In the genomic region with DNA sequence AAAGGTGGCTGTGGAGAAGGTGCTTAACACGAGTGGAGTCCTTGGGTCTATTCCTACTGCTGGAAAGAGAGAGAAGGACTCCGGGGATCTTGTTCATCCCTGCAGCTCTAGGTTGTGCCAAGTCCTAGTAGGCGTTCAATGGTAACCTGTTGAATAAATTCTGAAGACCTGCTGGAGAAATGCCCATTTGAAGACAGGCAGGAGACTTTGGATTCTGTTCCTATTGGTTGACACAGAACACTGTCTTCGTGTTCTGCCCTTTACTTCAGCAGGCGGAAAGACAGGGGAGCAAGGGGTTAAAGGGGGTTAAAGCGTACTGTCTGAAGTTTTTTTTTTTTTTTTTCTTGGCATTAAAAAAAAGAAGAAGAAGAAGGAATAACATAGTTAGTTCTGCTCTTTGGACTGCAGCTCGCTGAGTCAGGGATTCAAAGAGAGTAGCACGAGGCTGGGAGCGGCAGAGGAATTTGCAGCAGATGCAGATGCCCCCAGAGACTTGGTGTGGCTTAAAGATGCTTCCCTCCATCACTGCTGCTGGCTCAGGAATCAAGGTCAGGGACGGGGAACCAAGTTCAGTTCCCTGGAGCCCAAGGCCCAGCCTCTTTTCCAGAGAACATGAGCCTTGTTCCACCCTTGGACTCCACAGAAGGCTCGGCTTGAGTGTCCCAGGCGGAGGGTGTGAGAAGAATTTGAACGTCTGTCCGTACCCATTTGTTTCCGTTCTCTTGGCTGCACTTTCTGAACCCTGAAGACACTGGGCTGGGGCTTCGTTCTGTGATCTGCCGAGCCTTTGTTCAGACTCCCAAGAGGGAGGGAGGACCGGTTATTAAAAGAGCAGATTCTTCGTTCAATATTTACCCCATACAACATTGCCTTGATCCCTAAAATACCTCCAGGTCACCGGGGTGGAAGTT, we compare ENCODE assay signal across 8 mouse cellular contexts. TPM values are rescaled to one million over a fixed set of nuclear protein-coding genes. Genes with fewer than 3 reads are reported as not detected.
DNase-seq lines count a peak whose midpoint lies in the region; ATAC-seq and TF ChIP-seq lines count a peak whose summit lies in the region.

No protein-coding gene starts in this region.

- H3K36me3 ChIP-seq in ES-E14 (ENCODE audit: control insufficient read depth, insufficient read depth, low read length, poor library complexity, severe bottlenecking): no peaks in the 10 kb centered on the region
- no peaks in the 10 kb centered on the region for H3K36me3 ChIP-seq in heart, postnatal 0 days (replicated peaks; ENCODE audit: control insufficient read depth, insufficient read depth, low read length)
- H3K36me3 ChIP-seq in lung, embryonic 15.5 days: no peaks in the 10 kb centered on the region
- no peaks in the 10 kb centered on the region for H3K36me3 ChIP-seq in forebrain, embryonic 12.5 days (replicated peaks)

- no peaks in the 10 kb centered on the region for H3K4me1 ChIP-seq in ES-E14 (ENCODE audit: control insufficient read depth in 2 of 2, insufficient read depth in 2 of 2, low read length in 2 of 2, poor library complexity in 1 of 2)
- H3K4me1 ChIP-seq in heart, postnatal 0 days (ENCODE audit: control insufficient read depth, insufficient read depth): no peaks in the 10 kb centered on the region; the same call in 1 of the 2 replicates
- H3K4me1 ChIP-seq in lung, embryonic 15.5 days: peaks cover 57% of the 10 kb centered on the region
- H3K4me1 ChIP-seq in forebrain, embryonic 12.5 days: no peaks in the 10 kb centered on the region

- peak; percentile 12 for DNase-seq in embryo, embryonic 10.5 days (ENCODE audit: low spot score)
- DNase-seq in embryo, embryonic 10 days (ENCODE audit: low spot score): no peak
- no peak for DNase-seq in ES-E14 (ENCODE audit: low read depth, low spot score)
- peak; percentile 43 for DNase-seq in heart, postnatal 0 days (ENCODE audit: low spot score)
- DNase-seq in left cerebral cortex, adult 8-10 months (ENCODE audit: low spot score in 2 of 2): no peak

- no peak for TF ChIP-seq EP300 in heart, postnatal 0 days (IDR thresholded peaks at IDR 0.05; ENCODE audit: low read depth)

- peak; percentile 33 for ATAC-seq in heart, postnatal 0 days (ENCODE audit: insufficient read depth, low read depth)
- peak; percentile 70 for ATAC-seq in lung, embryonic 15.5 days (ENCODE audit: borderline replicate concordance, extremely low read depth, low FRiP score, low TSS enrichment)
- ATAC-seq in forebrain, embryonic 12.5 days (ENCODE audit: low FRiP score): no peak
- no peak for ATAC-seq in erythroid progenitor cell, adult 5-6 weeks (replicated peaks; ENCODE audit: low FRiP score, poor library complexity, severe bottlenecking)

- no peak overlapping the region for H3K27ac ChIP-seq in ES-E14 (ENCODE audit: insufficient read depth, low read depth, low read length, poor library complexity, severe bottlenecking)
- peak overlapping the region; percentile 62 for H3K27ac ChIP-seq in heart, postnatal 0 days (ENCODE audit: low read depth)
- H3K27ac ChIP-seq in lung, embryonic 15.5 days: peak overlapping the region; percentile 73
- no peak overlapping the region for H3K27ac ChIP-seq in forebrain, embryonic 12.5 days

- TF ChIP-seq CTCF in heart, postnatal 0 days (IDR thresholded peaks at IDR 0.05; ENCODE audit: low read depth): no peak

- no peaks in the 10 kb centered on the region for H3K27me3 ChIP-seq in heart, postnatal 0 days (ENCODE audit: control insufficient read depth, insufficient read depth, low read length)
- no peaks in the 10 kb centered on the region for H3K27me3 ChIP-seq in lung, embryonic 15.5 days
- no peaks in the 10 kb centered on the region for H3K27me3 ChIP-seq in forebrain, embryonic 12.5 days

- H3K9ac ChIP-seq in ES-E14 (ENCODE audit: insufficient read depth, low read depth, low read length, poor library complexity, severe bottlenecking): no peak overlapping the region
- H3K9ac ChIP-seq in heart, postnatal 0 days (replicated peaks; ENCODE audit: low read depth, low read length): no peak overlapping the region
- no peak overlapping the region for H3K9ac ChIP-seq in lung, embryonic 15.5 days
- H3K9ac ChIP-seq in forebrain, embryonic 12.5 days: no peak overlapping the region

- in situ Hi-C loops in ES-E14 (cut with MboI; ENCODE audit: low sequenced_read_pairs in 2 of 2, unreplicated experiment in 2 of 2): no loop called here

- 47% methylated on average over 20 of the region's 20 CpGs for whole genome bisulfite sequencing in heart, postnatal 0 days
- 27% methylated on average over 20 of the region's 20 CpGs for WGBS in lung, embryonic 15.5 days
- 70% methylated on average over 20 of the region's 20 CpGs for WGBS in forebrain, embryonic 12.5 days

- no peaks in the 10 kb centered on the region for H3K9me3 ChIP-seq in ES-E14 (ENCODE audit: control insufficient read depth, insufficient read depth, low read depth, low read length)
- no peaks in the 10 kb centered on the region; the same call in 1 of the 2 replicates for H3K9me3 ChIP-seq in heart, postnatal 0 days (replicated peaks; ENCODE audit: control insufficient read depth, low read length)
- no peaks in the 10 kb centered on the region for H3K9me3 ChIP-seq in lung, embryonic 15.5 days
- H3K9me3 ChIP-seq in forebrain, embryonic 12.5 days: peaks cover 11% of the 10 kb centered on the region; the same call in 1 of the 2 replicates

- H3K4me3 ChIP-seq in ES-E14 (ENCODE audit: insufficient read depth in 1 of 2, low read depth in 1 of 2, low read length in 2 of 2, poor library complexity in 1 of 2, severe bottlenecking in 1 of 2): no peak overlapping the region
- H3K4me3 ChIP-seq in heart, postnatal 0 days (ENCODE audit: low read depth, low read length): no peak overlapping the region
- H3K4me3 ChIP-seq in lung, embryonic 15.5 days: no peak overlapping the region
- H3K4me3 ChIP-seq in forebrain, embryonic 12.5 days (replicated peaks): no peak overlapping the region

- H3K4me2 ChIP-seq in heart, postnatal 0 days (ENCODE audit: low read depth, low read length): peak overlapping the region; percentile 18; the same call in 1 of the 2 replicates
- peak overlapping the region; percentile 28 for H3K4me2 ChIP-seq in lung, embryonic 15.5 days
- H3K4me2 ChIP-seq in forebrain, embryonic 12.5 days: no peak overlapping the region

TF ChIP-seq in ES-E14, 5 proteins besides CTCF, POLR2A, EP300 and RAD21:
- TF ChIP-seq ZC3H11A (IDR thresholded peaks at IDR 0.05; ENCODE audit: borderline replicate concordance, low read depth, low read length) (no peak), MAFK (IDR thresholded peaks at IDR 0.05; ENCODE audit: insufficient read depth, low read depth, low read length) (0 out of 2 replicates have a peak, but pooled peaks have one; percentile 21)

RNA-seq across cellular contexts. Expression of a gene that starts 17.4 kb away (rescaled TPM):
- total RNA-seq in ES-E14 (2012; rRNA removed): 86.7 and 111 TPM in 2 replicates
- total RNA-seq in heart, postnatal 0 days (2014; rRNA removed; ENCODE audit: low replicate concordance): 131 and 177 TPM in 2 replicates
- 355 and 363 TPM in 2 replicates for polyA plus RNA-seq in heart, postnatal 0 days (2015; fragmentation: Nextera tagmentation; extraction: Ambion mirVana)
- 454 and 467 TPM in 2 replicates for polyA plus RNA-seq in lung, embryonic 15.5 days (2015; fragmentation: Nextera tagmentation; extraction: Ambion mirVana)
- 307 and 312 TPM in 2 replicates for polyA plus RNA-seq in forebrain, embryonic 12.5 days (2016; fragmentation: Nextera tagmentation; extraction: Ambion mirVana)
- total RNA-seq in erythroid progenitor cell, adult 5-6 weeks (2015; ENCODE audit: low replicate concordance): 94.3 and 141 TPM in 2 replicates
- 29.4 and 35.6 TPM in 2 replicates for total RNA-seq in erythroid progenitor cell, adult 5-6 weeks (2017; ENCODE audit: low replicate concordance)
- total RNA-seq in left cerebral cortex, adult 8-10 months (2022): 100 to 1,000 TPM; 310 to 345 (median 321) TPM

RNA-seq across cellular contexts. Expression of a gene that starts 44.4 kb away (rescaled TPM):
- 141 and 147 TPM in 2 replicates for total RNA-seq in ES-E14 (2012; rRNA removed)
- total RNA-seq in heart, postnatal 0 days (2014; rRNA removed; ENCODE audit: low replicate concordance): 29.2 and 33.2 TPM in 2 replicates
- polyA plus RNA-seq in heart, postnatal 0 days (2015; fragmentation: Nextera tagmentation; extraction: Ambion mirVana): 1,270 and 1,334 TPM in 2 replicates
- 517 and 528 TPM in 2 replicates for polyA plus RNA-seq in lung, embryonic 15.5 days (2015; fragmentation: Nextera tagmentation; extraction: Ambion mirVana)
- polyA plus RNA-seq in forebrain, embryonic 12.5 days (2016; fragmentation: Nextera tagmentation; extraction: Ambion mirVana): 416 and 438 TPM in 2 replicates
- total RNA-seq in erythroid progenitor cell, adult 5-6 weeks (2015; ENCODE audit: low replicate concordance): 134 and 193 TPM in 2 replicates
- 116 and 230 TPM in 2 replicates for total RNA-seq in erythroid progenitor cell, adult 5-6 weeks (2017; ENCODE audit: low replicate concordance)
- total RNA-seq in left cerebral cortex, adult 8-10 months (2022): 100 to 1,000 TPM; 182 to 221 (median 192) TPM

Comparison
In these comparisons a context has a peak if more than half of its experiments do, and no peak if none do; other contexts are left out.
1. DNase-seq: peak in embryo, embryonic 10.5 days (single experiment) and heart, postnatal 0 days (single experiment); none in embryo, embryonic 10 days (single experiment), ES-E14 (single experiment) and left cerebral cortex, adult 8-10 months (0 of 2).
2. H3K27ac ChIP-seq: peak in heart, postnatal 0 days (single experiment) and lung, embryonic 15.5 days (single experiment); none in ES-E14 (single experiment) and forebrain, embryonic 12.5 days (single experiment).
3. ATAC-seq: peak in heart, postnatal 0 days (single experiment) and lung, embryonic 15.5 days (single experiment); none in forebrain, embryonic 12.5 days (single experiment) and erythroid progenitor cell, adult 5-6 weeks (single experiment).